Mouse (Mus musculus) cortical plate, adult 2 months (tissue): Measurements from ENCODE around the gene C1rl. TPM values are rescaled to one million over a fixed set of nuclear protein-coding genes. Genes with fewer than 3 reads are reported as not detected.
"Not testable (repeated sequence)": the region's sequence is repeated elsewhere in the genome, so short reads cannot be mapped to it uniquely, and the experiment has no call there.

Experiments
- H3K27ac ChIP-seq: fragments of 200-500 bp; 2 replicates; pipeline ENCODE4 v1.5.1; 2012; ENCODE audit warnings: low read length, control low read depth, inconsistent platforms; ENCODE audit not compliant: insufficient read depth
- H3K4me1 ChIP-seq: fragments of 200-500 bp; 2 replicates; pipeline ENCODE4 v1.6.1; 2011; ENCODE audit warnings: low read length; ENCODE audit not compliant: control insufficient read depth, insufficient read depth
- H3K4me3 ChIP-seq: fragments of 200-500 bp; 2 replicates; pipeline ENCODE4 v1.5.1; 2011; ENCODE audit warnings: mild to moderate bottlenecking, low read length, control low read depth; ENCODE audit not compliant: insufficient read depth
- CTCF ChIP-seq: fragments of 200-500 bp; IDR thresholded peaks from 2 replicates; pipeline ENCODE4 v1.5.1; 2011; ENCODE audit warnings: mild to moderate bottlenecking, control low read depth, low read length; ENCODE audit not compliant: insufficient read depth; ENCODE audit errors: extremely low read depth
- POLR2A ChIP-seq: fragments of 200-500 bp; IDR thresholded peaks from 2 replicates; pipeline ENCODE4 v1.6.1; 2011; ENCODE audit warnings: mild to moderate bottlenecking, low read length, control low read depth; ENCODE audit not compliant: insufficient read depth; ENCODE audit errors: extremely low read depth
- polyA plus RNA-seq: library from polyadenylated mRNA; depleted of rRNA; stranded (reverse); fragments of >200 nt; gene quantifications from 2 replicates; pipeline ENCODE4 v1.2.3, GENCODE M21; 2012

The C1rl gene
- polyA plus RNA-seq, 1 experiment = 0.38 TPM

DNA sequence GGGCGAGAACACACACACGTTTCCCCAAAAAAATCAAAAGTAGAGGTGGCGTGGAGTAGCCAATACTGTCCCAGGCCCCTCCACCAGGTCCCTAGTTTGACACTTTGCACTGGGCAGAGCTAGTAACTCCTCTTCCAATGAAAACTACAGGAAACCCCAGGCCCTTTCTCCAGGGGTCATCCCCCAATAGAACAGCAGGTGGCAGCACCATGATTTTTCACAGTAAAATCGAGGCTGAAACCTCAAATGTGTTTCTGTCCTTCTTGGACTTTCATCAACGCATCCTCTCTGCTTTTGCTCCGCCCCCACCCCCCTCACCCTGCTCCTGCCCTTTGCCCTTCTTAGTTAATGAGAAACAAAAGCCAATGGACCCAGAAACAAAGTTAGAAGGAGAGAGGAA is 11.3 kb upstream of the C1rl start:
- Histone ChIP-seq H3K4me1 (no peaks in the 10 kb centered on the region), H3K4me3 (no peak overlapping the region), H3K27ac (no peak overlapping the region)
- TF ChIP-seq POLR2A = no peak
- TF ChIP-seq CTCF = peak; percentile 54

DNA sequence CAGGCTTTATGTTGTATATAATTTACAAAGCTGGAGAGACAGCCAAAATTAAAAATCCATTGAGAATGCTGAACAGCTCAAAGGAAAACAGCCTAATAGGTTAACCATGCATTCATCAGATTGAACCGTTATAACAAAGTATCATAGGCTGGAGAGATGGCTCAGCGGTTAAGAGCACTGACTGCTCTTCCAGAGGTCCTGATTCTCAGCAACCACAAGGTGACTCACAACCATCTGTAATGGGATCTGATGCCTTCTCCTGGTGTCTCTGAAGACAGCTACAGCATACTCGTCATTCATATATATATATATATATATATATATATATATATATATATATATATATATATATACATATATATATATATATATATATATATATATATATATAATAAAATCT is 9.1 kb upstream of the C1rl start:
- not testable (repeated sequence) for H3K4me3 ChIP-seq, H3K4me1 ChIP-seq, H3K27ac ChIP-seq

DNA sequence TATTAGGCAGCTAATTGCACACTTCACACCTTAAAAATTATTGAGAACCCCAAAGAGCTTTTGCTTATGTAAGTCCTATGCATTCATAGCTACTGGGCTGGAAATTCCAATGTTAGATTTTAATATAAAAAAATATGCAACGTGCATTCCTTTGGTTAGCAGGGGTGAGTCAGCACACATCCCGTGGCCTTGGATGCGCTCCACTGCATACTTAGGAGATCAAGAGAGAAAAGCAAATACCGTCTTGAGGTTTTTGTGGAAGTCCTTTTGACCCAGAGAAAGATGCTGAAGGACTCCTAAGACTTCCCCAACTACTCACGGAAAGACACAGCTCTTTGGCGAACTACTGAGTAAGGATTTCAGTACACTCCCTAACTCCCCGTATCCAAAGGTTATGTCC is 8.1 kb upstream of the C1rl start:
- Histone ChIP-seq H3K4me3 (no peak overlapping the region; the same call in 1 of the 2 replicates), H3K27ac (no peak overlapping the region), H3K4me1 (no peaks in the 10 kb centered on the region)
- no peak for TF ChIP-seq CTCF
- no peak for TF ChIP-seq POLR2A

- Histone ChIP-seq H3K27ac (no peak overlapping the region), H3K4me1 (no peaks in the 10 kb centered on the region), H3K4me3 (peak overlapping the region; percentile 29; the same call in 1 of the 2 replicates)
- no peak for TF ChIP-seq CTCF
- TF ChIP-seq POLR2A = peak; percentile 62; the same call in 1 of the 2 replicates
Observed at GRCm38 (mm10) chr6:124485414-124486144, 7.3 kb upstream of the C1rl start.

GRCm38 (mm10) chr6:124487509-124487908 is 5.4 kb upstream of the C1rl start:
- H3K4me3 ChIP-seq = no peak overlapping the region
- no peak for TF ChIP-seq CTCF
- no peak for TF ChIP-seq POLR2A
- H3K4me1 ChIP-seq = no peaks in the 10 kb centered on the region
- H3K27ac ChIP-seq = no peak overlapping the region

DNA sequence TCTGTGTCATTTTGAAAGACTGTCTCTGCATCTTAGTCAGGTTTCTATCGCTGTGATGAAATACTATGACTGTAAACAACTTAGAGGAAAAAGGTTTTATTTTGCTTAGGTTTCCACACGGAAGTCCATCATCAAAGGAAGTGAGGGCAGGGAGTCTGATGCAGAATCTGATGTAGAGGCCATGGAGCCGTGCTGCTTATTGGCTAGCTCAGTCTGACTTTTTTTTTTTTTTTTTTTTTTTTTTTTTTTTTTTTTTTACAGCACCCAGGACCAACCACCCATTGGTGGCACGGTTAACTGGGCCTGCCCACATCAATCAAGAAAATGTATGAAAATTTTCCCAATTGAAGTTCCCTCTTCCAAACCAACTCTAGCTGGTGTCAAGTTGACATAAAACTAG is 4.0 kb upstream of the C1rl start:
- Histone ChIP-seq H3K4me1 (no peaks in the 10 kb centered on the region), H3K4me3 (no peak overlapping the region), H3K27ac (no peak overlapping the region)
- TF ChIP-seq POLR2A (no peak), CTCF (no peak)

DNA sequence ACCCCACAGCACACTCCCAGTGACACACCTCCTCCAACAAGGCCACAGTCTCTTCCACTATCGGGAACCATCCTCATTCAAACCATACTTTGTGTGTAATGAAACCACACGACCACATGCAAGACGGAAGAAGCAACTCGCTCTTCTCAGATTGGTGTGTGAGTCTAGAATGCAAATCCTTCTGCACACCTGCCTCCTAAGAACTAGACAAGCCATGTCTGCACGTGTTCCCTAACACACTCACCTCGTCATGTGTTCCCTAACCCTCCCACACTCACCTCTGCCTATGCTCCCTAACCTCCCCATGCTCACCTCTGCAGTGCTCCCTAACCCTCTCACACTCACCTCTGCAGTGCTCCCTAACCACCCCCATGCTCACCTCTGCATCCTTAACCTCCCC is 1.5 kb upstream of the C1rl start:
- TF ChIP-seq POLR2A (no peak), CTCF (no peak)
- no peaks in the 10 kb centered on the region for H3K4me1 ChIP-seq
- no peak overlapping the region for H3K4me3 ChIP-seq
- H3K27ac ChIP-seq = no peak overlapping the region

GRCm38 (mm10) chr6:124493886-124494285 is 973 bp downstream of the C1rl start:
- H3K4me3 ChIP-seq = no peak overlapping the region
- no peaks in the 10 kb centered on the region for H3K4me1 ChIP-seq
- H3K27ac ChIP-seq = no peak overlapping the region
- TF ChIP-seq POLR2A (no peak), CTCF (no peak)

DNA sequence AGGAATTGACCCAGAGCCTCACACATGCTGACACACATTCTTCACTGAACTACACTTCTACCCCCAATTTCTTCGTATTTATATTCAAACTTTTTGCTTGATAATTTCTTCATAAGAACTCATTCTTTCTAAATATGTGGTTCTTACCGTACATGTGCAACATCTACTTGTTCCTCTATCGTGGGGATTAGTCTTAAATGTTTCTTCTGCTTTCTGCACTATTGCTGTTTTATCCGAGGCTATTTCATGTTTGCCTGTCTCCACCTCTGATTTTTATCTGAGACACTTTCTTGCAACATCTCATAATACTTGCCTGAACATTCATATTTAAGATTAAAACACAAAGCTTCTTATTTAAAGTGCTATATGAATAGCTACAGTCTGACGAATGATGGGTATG is 3.1 kb downstream of the C1rl start:
- no peaks in the 10 kb centered on the region for H3K4me1 ChIP-seq
- TF ChIP-seq POLR2A (no peak), CTCF (no peak)
- no peak overlapping the region for H3K4me3 ChIP-seq
- no peak overlapping the region for H3K27ac ChIP-seq

DNA sequence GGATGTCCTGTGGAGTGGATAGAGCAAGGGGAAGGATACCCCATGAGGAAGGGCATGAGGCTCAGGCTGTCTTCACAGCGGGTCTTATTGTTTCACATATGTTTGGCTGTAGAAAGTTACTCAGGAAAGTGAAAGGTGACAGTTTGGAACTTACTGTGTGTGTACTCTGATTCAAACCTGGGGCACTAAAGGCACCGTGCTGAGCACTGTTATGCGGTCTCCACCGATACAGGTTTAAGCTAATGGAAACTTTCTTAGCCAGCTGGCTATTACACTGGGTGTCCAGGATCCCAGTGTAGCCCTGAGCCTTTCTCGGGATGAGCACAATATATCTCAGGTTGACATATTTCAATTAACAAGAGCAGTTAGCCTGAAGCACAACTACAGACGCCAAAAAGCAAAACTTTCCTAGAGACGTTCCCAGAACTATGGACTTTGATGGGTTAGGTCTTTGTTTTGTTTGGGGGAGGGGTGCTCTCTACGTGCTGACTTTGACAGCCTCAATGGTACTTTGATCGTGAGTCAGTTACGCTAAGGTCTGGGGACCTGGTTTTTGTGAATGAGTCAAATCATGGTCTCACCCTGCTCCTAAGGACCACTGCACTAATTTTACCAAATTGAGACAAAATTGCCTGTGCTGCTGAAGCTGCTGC is 7.1 kb downstream of the C1rl start:
- TF ChIP-seq POLR2A (no peak), CTCF (no peak)
- H3K4me3 ChIP-seq = no peak overlapping the region
- H3K27ac ChIP-seq = no peak overlapping the region
- no peaks in the 10 kb centered on the region for H3K4me1 ChIP-seq
